Mouse (Mus musculus) forebrain, embryonic 14.5 days (tissue): ENCODE measurements around the gene St6galnac1. TPM values are rescaled to one million over a fixed set of nuclear protein-coding genes. Genes with fewer than 3 reads are reported as not detected.
A peak's percentile ranks its signal among the peaks of the same experiment; 100 is the strongest.

ENCODE experiments used
- ATAC-seq: fragments of 200-750 bp; cut with Nextera tagmentation; 2 replicates; pipeline ENCODE4 v1.8.0; 2017; ENCODE audit warnings: mild to moderate bottlenecking, moderate library complexity
- DNase-seq: peaks from one replicate; pipeline ENCODE4 v3.0.0-alpha.2; 2015; ENCODE audit warnings: low spot score
- H3K27ac ChIP-seq: fragments of 300-500 bp; sonication (generic); 2 replicates; pipeline ENCODE4 v1.5.1; 2014; ENCODE audit warnings: low read depth, mild to moderate bottlenecking, control low read depth, low read length, moderate library complexity
- H3K27me3 ChIP-seq: fragments of 300-500 bp; sonication (generic); replicated peaks from 2 replicates; pipeline ENCODE4 v1.6.1; 2014; ENCODE audit warnings: low read length, control low read depth, mixed read lengths; ENCODE audit not compliant: control insufficient read depth, insufficient read depth
- H3K36me3 ChIP-seq: fragments of 300-500 bp; sonication (generic); 2 replicates; pipeline ENCODE4 v1.6.1; 2014; ENCODE audit warnings: low read length, control low read depth; ENCODE audit not compliant: control insufficient read depth, insufficient read depth
- H3K4me1 ChIP-seq: fragments of 300-500 bp; sonication (generic); 2 replicates; pipeline ENCODE4 v1.6.1; 2014; ENCODE audit warnings: antibody characterized with exemption, low read length, control low read depth; ENCODE audit not compliant: control insufficient read depth, insufficient read depth
- H3K4me2 ChIP-seq: fragments of 300-500 bp; sonication (generic); 2 replicates; pipeline ENCODE4 v1.6.1; 2014; ENCODE audit warnings: mild to moderate bottlenecking, control low read depth, low read length
- H3K4me3 ChIP-seq: fragments of 300-500 bp; sonication (generic); 2 replicates; pipeline ENCODE4 v1.5.1; 2014; ENCODE audit warnings: low read depth, low read length, control low read depth
- H3K9ac ChIP-seq: fragments of 300-500 bp; sonication (generic); 2 replicates; pipeline ENCODE4 v1.6.1; 2014; ENCODE audit warnings: mild to moderate bottlenecking, low read length, control low read depth, moderate library complexity
- H3K9me3 ChIP-seq: fragments of 300-500 bp; sonication (generic); replicated peaks from 2 replicates; pipeline ENCODE4 v1.6.1; 2016; ENCODE audit warnings: low read length, control low read depth, mixed read lengths; ENCODE audit not compliant: control insufficient read depth
- WGBS: fragments of 180-500 bp; shearing (Covaris S2); extraction: QIAGEN DNeasy Blood & Tissue Kit; methylation state at CpG from one replicate; pipeline ENCODE4 v1.1.7; 2014; 5-methylcytosine and 5-hydroxymethylcytosine counted together
- polyA plus RNA-seq: library from polyadenylated mRNA; unstranded; fragments of >200 nt; fragmentation: Nextera tagmentation; extraction: Ambion mirVana; gene quantifications from 2 replicates; pipeline ENCODE4 v1.2.1, GENCODE M21; 2014

The St6galnac1 gene
- polyA plus RNA-seq, 1 experiment from 2014 or later: not detected

- no peak overlapping the region for H3K27ac ChIP-seq
- H3K9ac ChIP-seq: no peak overlapping the region
- no peak overlapping the region for H3K4me2 ChIP-seq
- 95% methylated on average over 5 of the region's 5 CpGs for WGBS
- H3K9me3 ChIP-seq: no peaks in the 10 kb centered on the region
- ATAC-seq: no peak
- H3K4me1 ChIP-seq: peaks cover 28% of the 10 kb centered on the region
- H3K27me3 ChIP-seq: no peaks in the 10 kb centered on the region
- H3K36me3 ChIP-seq: no peaks in the 10 kb centered on the region
- DNase-seq: no peak
- no peak overlapping the region for H3K4me3 ChIP-seq
These were observed 41.5 kb upstream of the St6galnac1 start for GRCm38 (mm10) chr11:116816769-116817168.

GRCm38 (mm10) chr11:116814884-116815415, 39.6 kb upstream of the St6galnac1 start:
- no peaks in the 10 kb centered on the region for H3K27me3 ChIP-seq
- peaks cover 34% of the 10 kb centered on the region for H3K4me1 ChIP-seq
- DNase-seq (no peak), ATAC-seq (no peak)
- H3K4me3 ChIP-seq: no peak overlapping the region
- peak overlapping the region; percentile 74 for H3K27ac ChIP-seq
- 33% methylated on average over 7 of the region's 7 CpGs for WGBS
- H3K9me3 ChIP-seq: no peaks in the 10 kb centered on the region
- H3K4me2 ChIP-seq: peak overlapping the region; percentile 7; the same call in 1 of the 2 replicates
- H3K36me3 ChIP-seq: no peaks in the 10 kb centered on the region
- H3K9ac ChIP-seq: peak overlapping the region; percentile 40; the same call in 1 of the 2 replicates

GRCm38 (mm10) chr11:116814076-116814883, 39.0 kb upstream of the St6galnac1 start:
- Histone ChIP-seq H3K36me3 (no peaks in the 10 kb centered on the region), H3K9me3 (no peaks in the 10 kb centered on the region), H3K4me2 (peak overlapping the region; percentile 7; the same call in 1 of the 2 replicates), H3K9ac (peak overlapping the region; percentile 40; the same call in 1 of the 2 replicates), H3K27me3 (no peaks in the 10 kb centered on the region), H3K27ac (peak overlapping the region; percentile 74), H3K4me1 (peaks cover 34% of the 10 kb centered on the region), H3K4me3 (no peak overlapping the region)
- peak; percentile 68 for DNase-seq
- 0 out of 2 replicates have a peak, but pooled peaks have one; percentile 1 for ATAC-seq
- 9% methylated on average over 20 of the region's 20 CpGs for WGBS

GRCm38 (mm10) chr11:116813610-116814009, 38.3 kb upstream of the St6galnac1 start:
- H3K4me2 ChIP-seq: no peak overlapping the region
- H3K4me1 ChIP-seq: peaks cover 34% of the 10 kb centered on the region
- H3K4me3 ChIP-seq: no peak overlapping the region
- ATAC-seq (no peak), DNase-seq (no peak)
- no peaks in the 10 kb centered on the region for H3K27me3 ChIP-seq
- H3K36me3 ChIP-seq: no peaks in the 10 kb centered on the region
- no peak overlapping the region for H3K9ac ChIP-seq
- H3K27ac ChIP-seq: peak overlapping the region; percentile 74
- H3K9me3 ChIP-seq: no peaks in the 10 kb centered on the region
- WGBS: 68% methylated on average over 13 of the region's 13 CpGs

GRCm38 (mm10) chr11:116812793-116813529, 37.7 kb upstream of the St6galnac1 start:
- Histone ChIP-seq H3K27me3 (no peaks in the 10 kb centered on the region), H3K4me1 (peaks cover 34% of the 10 kb centered on the region), H3K27ac (peak overlapping the region; percentile 97), H3K9ac (no peak overlapping the region), H3K4me2 (no peak overlapping the region), H3K9me3 (no peaks in the 10 kb centered on the region), H3K4me3 (no peak overlapping the region), H3K36me3 (no peaks in the 10 kb centered on the region)
- DNase-seq: peak; percentile 80
- 43% methylated on average over 21 of the region's 21 CpGs for WGBS
- ATAC-seq: peak; percentile 10; the same call in 1 of the 2 replicates

GRCm38 (mm10) chr11:116810983-116811901, 35.9 kb upstream of the St6galnac1 start:
- peak overlapping the region; percentile 25 for H3K4me3 ChIP-seq
- peaks cover 34% of the 10 kb centered on the region for H3K4me1 ChIP-seq
- peak overlapping the region; percentile 66 for H3K4me2 ChIP-seq
- no peaks in the 10 kb centered on the region for H3K36me3 ChIP-seq
- H3K27me3 ChIP-seq: no peaks in the 10 kb centered on the region
- no peaks in the 10 kb centered on the region for H3K9me3 ChIP-seq
- DNase-seq: peak; percentile 94
- peak overlapping the region; percentile 66 for H3K9ac ChIP-seq
- WGBS: 5% methylated on average over 29 of the region's 32 CpGs
- ATAC-seq: peak; percentile 93
- H3K27ac ChIP-seq: peak overlapping the region; percentile 97

- peak; percentile 69 for DNase-seq
- H3K36me3 ChIP-seq: no peaks in the 10 kb centered on the region
- H3K4me2 ChIP-seq: peak overlapping the region; percentile 66
- WGBS: 49% methylated on average over 11 of the region's 11 CpGs
- H3K27me3 ChIP-seq: no peaks in the 10 kb centered on the region
- peak overlapping the region; percentile 97 for H3K27ac ChIP-seq
- no peaks in the 10 kb centered on the region for H3K9me3 ChIP-seq
- peaks cover 34% of the 10 kb centered on the region for H3K4me1 ChIP-seq
- ATAC-seq: no peak; the same call in 1 of the 2 replicates
- peak overlapping the region; percentile 25 for H3K4me3 ChIP-seq
- H3K9ac ChIP-seq: peak overlapping the region; percentile 66
These were observed 35.2 kb upstream of the St6galnac1 start for GRCm38 (mm10) chr11:116810528-116810927.

- ATAC-seq (no peak), DNase-seq (no peak)
- 75% methylated on average over 8 of the region's 8 CpGs for WGBS
- Histone ChIP-seq H3K4me3 (no peak overlapping the region), H3K9ac (no peak overlapping the region), H3K27me3 (no peaks in the 10 kb centered on the region), H3K4me1 (peaks cover 29% of the 10 kb centered on the region), H3K4me2 (no peak overlapping the region), H3K36me3 (no peaks in the 10 kb centered on the region), H3K27ac (no peak overlapping the region), H3K9me3 (no peaks in the 10 kb centered on the region)
These were observed 34.2 kb upstream of the St6galnac1 start for GRCm38 (mm10) chr11:116809520-116809919.
